Mouse (Mus musculus): ENCODE results near the gene Erp27.

- TF ChIP-seq MAX (IDR thresholded peaks at IDR 0.05; ENCODE audit: low read depth): no peak
- TF ChIP-seq POLR2A (IDR thresholded peaks at IDR 0.05; ENCODE audit: insufficient read length, low read depth): no peak
- no peak for TF ChIP-seq REST (IDR thresholded peaks at IDR 0.05; ENCODE audit: insufficient read depth, insufficient read length)
- TF ChIP-seq CEBPB (IDR thresholded peaks at IDR 0.05; ENCODE audit: insufficient read depth, poor library complexity, severe bottlenecking): no peak
These were observed 6.1 kb downstream of the Erp27 start for GRCm38 (mm10) chr6:136915721-136916395.

Measured in myocyte (in vitro differentiated cells).